Mouse (Mus musculus) spleen, postnatal 36 days (tissue): ENCODE measurements around the gene Clec3b.

Source experiments
- DNase-seq, 2 experiments: peaks; one replicate each; pipeline ENCODE4 v3.0.0; 2022; ENCODE audit warnings: low spot score in 2 of 2, mixed read lengths in 1 of 2

Clec3b gene

DNA sequence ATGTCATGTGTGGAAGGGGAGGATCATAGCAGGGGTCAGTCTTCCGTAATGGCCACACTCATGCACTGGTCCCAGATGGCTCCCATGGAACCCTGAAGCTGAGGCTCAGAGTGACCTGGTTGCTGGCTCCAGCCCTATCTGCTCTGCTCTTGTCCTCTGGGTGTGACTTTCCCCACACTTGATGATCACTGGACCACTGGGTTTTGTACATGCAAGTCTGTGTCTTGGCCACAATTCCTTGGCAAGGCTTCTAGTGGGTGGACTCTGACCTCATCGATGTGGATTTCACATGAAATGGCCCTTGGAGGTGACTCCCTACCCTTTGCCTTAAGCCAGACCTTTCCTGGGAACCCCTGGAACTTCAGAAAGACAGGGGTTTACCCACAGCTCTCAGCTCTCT is 2.4 kb downstream of the Clec3b start:
- no peak for DNase-seq

- DNase-seq: peak; percentile 59 to 70
Observed at GRCm38 (mm10) chr9:123156910-123157361, 6.2 kb downstream of the Clec3b start.

DNA sequence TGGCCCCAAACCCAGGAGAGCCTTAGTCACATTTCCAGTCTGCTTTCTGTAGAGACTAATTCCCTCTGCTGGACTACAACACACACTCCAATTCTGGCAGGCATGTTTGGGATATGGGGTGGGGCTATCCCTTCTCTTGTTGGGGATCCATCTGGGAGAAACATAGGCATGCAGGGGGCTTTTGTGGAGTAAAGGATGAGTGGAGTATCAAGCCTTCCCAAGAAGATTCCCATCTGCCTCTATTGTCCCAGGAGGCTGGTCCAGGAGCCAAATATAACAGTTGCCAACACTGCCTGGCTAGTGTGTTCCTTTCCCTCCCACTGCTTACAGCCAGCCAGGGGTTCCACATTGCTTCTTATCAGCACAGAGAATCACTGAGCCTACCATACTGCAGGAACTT is 7.0 kb downstream of the Clec3b start:
- no peak for DNase-seq

DNA sequence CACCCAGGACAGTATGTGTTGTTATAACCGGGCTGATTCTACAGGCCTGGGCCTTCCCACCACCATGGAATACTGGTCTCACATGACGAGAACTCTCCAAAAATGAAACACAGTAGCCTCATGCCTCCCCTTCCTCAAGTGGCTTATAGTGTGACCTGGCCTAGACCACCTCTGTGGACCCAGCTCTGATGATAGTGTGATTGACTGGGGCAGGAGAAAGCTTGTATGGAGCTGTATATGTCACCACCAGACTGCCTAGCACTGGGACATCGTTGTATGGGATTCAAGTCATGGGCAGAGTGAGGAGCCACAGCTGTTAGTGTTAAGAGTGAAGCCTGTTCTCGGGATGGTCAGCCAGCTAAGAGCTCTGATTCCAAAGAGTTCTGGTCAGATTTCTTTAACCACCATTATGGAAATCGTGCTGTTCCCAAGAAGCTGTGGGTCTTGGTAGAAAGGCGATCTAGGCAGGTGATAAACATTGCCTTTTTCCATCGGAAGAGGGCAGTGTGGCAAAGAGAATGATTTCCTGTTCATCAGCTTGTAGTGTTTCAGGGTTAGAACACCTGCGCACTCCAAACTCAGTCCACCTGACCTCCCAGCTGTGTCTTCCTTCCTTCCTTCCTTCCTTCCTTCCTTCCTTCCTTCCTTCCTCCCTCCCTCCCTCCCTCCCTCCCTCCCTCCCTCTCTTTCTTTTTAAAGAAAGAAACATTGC is 7.5 kb downstream of the Clec3b start:
- peak in 1 of 2 experiments; percentile 13 for DNase-seq

GRCm38 (mm10) chr9:123159330-123159729 is 8.6 kb downstream of the Clec3b start:
- DNase-seq: peak in 1 of 2 experiments; percentile 41

- no peak for DNase-seq
Observed at GRCm38 (mm10) chr9:123161792-123162191, 11.0 kb downstream of the Clec3b start.

GRCm38 (mm10) chr9:123162985-123163694 is 12.4 kb downstream of the Clec3b start:
- DNase-seq: no peak

DNA sequence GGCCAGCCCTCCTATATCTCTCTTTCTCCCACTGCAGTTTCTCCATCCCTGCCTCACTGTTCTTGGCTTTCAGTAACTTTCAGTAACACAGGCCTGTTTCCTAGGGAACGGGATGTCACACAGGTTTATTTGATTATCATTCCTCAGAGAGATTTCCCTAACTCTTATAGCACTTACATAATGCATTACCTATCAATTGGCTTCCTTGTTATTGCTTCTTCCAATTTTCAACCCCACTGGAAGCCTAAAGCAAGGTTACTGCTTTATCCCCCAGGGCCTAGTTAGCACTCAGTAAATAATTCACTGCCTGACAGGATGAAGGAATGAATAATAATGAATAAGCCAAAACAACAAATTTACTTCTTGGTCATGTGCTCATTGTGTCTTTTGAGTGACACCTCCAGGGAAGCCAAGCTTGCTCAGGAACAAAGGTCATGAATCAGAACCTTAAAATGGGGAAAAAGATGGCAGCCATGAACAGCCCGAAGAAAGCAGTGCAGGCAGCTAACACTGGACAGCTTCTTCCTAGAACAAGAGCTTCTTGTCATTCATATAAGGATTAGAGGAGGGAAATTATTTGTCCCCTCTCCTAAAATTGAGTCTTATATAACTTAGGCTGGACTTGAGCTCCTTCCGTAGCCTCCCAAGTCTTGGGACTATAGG is 15.2 kb downstream of the Clec3b start:
- no peak for DNase-seq

DNA sequence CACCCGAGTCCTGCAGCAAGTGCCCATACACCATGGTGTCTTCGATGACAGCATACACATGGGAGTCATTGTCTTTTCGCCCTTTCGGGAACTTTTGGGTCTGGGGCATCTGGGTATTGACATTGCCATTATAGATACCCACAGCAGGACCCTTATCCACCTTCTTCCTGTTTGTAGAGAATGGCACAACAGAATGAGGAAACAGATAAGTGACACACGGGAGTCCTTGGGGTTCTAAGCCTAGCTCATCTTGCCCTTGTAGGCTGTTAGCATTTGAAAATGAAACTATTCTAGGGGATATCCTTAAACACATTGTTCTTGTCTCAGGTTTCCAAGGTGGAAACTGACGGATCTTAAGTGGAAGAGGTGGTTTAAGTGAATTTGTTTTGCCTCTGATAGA is 23.0 kb downstream of the Clec3b start:
- DNase-seq: no peak

DNA sequence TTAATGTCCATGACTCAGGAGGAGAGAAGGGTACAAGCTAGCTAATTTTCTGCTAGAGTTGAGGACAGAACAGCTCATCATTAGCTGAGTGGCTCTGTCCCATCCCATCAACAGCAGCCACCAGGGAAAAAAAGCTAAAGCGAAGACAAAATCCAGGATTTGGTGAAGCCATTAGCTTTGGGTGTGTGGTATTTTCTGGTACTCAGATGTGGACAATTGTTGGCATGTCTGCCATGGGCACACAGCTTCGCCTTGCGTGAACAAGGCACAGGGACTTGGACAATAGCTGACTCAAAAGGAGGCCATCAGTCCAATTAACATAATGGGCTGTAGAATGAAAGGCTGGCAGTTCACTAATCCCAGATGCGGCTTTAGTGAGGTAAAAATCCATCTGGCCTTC is 23.6 kb downstream of the Clec3b start:
- DNase-seq: no peak

- no peak for DNase-seq
Observed at GRCm38 (mm10) chr9:123177380-123178048, 26.8 kb downstream of the Clec3b start.

GRCm38 (mm10) chr9:123180003-123180402 is 29.3 kb downstream of the Clec3b start:
- no peak for DNase-seq

GRCm38 (mm10) chr9:123183226-123183625 is 32.5 kb downstream of the Clec3b start:
- no peak for DNase-seq

- DNase-seq: no peak
Observed at GRCm38 (mm10) chr9:123185546-123185945, 34.8 kb downstream of the Clec3b start.

DNA sequence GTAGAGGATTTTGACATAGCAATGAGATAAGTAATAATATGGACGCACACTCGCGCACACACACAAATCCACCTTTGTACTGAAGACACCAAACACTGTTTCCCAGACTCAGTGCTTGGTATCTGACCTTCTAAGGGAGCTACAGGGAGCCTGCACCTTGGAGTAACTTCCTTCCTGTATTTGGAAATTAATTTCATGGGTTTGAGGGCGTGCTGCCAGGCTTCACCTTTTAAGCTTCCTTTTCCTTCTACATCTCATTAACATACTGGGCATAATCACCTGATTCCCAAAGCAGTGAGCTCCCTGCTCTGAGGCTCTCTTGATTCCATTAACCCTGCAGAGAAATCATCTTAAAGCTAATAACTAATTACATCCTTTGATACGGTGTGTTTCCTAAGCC is 35.4 kb downstream of the Clec3b start:
- DNase-seq: no peak

- no peak for DNase-seq
Observed at GRCm38 (mm10) chr9:123187589-123187988, 36.8 kb downstream of the Clec3b start.

DNA sequence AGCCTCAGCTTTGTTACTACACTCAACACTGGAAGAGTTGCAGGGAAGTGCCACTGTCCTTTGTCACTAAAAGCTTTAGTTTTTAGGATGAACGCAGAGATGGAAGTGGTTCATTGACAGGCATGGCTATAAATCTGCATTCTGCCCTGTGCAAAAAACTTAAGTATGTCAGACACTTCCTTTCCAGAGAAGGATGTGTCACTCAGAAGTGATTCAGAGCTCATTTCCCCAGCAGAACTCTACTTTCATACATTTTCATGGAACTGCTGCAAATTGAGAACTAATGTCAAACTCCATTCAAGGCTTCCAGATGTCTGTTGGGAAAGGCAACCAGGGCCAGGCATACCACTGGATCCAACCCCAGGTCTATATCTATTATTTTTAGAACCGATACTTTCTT is 37.5 kb downstream of the Clec3b start:
- DNase-seq: no peak

DNA sequence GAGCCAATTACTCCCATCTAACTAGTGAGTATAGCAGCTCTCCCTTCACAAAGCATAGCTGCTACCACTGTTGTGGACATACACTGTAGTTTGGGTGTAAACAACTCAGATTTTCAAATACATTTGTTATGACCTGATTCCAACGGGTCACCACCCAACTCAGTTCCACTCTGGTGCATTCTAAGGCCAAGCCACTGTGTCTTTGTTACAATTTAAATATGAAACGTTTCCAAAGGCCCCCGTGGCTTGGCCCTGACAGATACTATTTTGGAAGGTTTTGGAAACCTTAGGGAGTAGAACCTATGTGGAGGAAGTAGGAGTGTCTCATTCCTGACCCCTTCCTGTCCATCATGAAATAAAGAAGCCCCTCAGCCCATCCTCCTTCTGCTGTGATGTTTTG is 49.4 kb downstream of the Clec3b start:
- DNase-seq: no peak

DNA sequence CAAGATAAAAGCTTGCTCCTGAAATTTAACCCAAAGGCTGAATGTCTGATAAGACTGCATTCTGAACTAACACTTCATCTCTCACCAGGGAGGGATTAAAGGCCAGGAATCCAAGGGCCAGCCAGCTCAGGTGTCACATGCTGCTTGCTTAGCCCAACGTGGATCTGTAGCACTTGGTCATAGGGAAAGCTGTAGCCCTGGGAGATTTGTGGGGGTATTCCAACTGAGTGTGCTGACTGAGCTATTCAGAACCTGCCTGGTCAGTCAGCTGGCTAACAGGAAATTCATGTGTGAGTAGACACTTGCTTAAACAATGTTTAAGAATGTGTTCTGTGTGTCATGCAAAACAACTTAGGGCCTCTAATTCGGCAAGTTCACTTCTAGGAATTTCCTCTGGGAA is 55.8 kb downstream of the Clec3b start:
- DNase-seq: no peak

GRCm38 (mm10) chr9:123206948-123207347 is 56.2 kb downstream of the Clec3b start:
- no peak for DNase-seq
